Mouse (Mus musculus) lung, adult 2 months (tissue): ENCODE data around the gene Cd96. TPM values are rescaled to one million over a fixed set of nuclear protein-coding genes. Genes with fewer than 3 reads are reported as not detected.

Experiments
- DNase-seq: peaks from one replicate; pipeline ENCODE4 v3.0.0; 2022
- H3K4me1 ChIP-seq: fragments of 200-500 bp; 2 replicates; pipeline ENCODE4 v1.6.1; 2011; ENCODE audit warnings: low read length; ENCODE audit not compliant: control insufficient read depth, insufficient read depth
- H3K4me3 ChIP-seq: fragments of 200-500 bp; replicated peaks from 2 replicates; pipeline ENCODE3; 2011; ENCODE audit warnings: low read depth, mild to moderate bottlenecking, control low read depth, low read length; ENCODE audit errors: extremely low read depth
- CTCF ChIP-seq: fragments of 200-500 bp; IDR thresholded peaks from 2 replicates; pipeline ENCODE4 v1.5.1; 2011; ENCODE audit warnings: mild to moderate bottlenecking, low read length, control low read depth; ENCODE audit not compliant: insufficient read depth
- POLR2A ChIP-seq: fragments of 200-500 bp; IDR thresholded peaks from 2 replicates; pipeline ENCODE4 v1.6.1; 2011; ENCODE audit warnings: low read depth, mild to moderate bottlenecking, control low read depth, low read length, borderline replicate concordance; ENCODE audit errors: extremely low read depth
- WGBS: fragments of 180-500 bp; shearing (Covaris S2); methylation state at CpG from one replicate; pipeline ENCODE4 v1.1.7; 2018; 5-methylcytosine and 5-hydroxymethylcytosine counted together
- polyA plus RNA-seq: library from polyadenylated mRNA; depleted of rRNA; stranded (reverse); fragments of >200 nt; gene quantifications from 2 replicates; pipeline ENCODE4 v1.2.3, GENCODE M21; 2012

The Cd96 gene
- polyA plus RNA-seq, 1 experiment: 0.78 TPM

GRCm38 (mm10) chr16:46117645-46118044 lies 2.4 kb downstream of the Cd96 start:
- Histone ChIP-seq H3K4me1 (no peaks in the 10 kb centered on the region), H3K4me3 (no peak overlapping the region)
- DNase-seq: no peak
- WGBS: 88% methylated on average over 3 of the region's 3 CpGs
- TF ChIP-seq CTCF (no peak), POLR2A (no peak)

GRCm38 (mm10) chr16:46114727-46115126 lies 5.3 kb downstream of the Cd96 start:
- DNase-seq: no peak
- WGBS: 58% methylated on average over 2 of the region's 2 CpGs
- Histone ChIP-seq H3K4me1 (no peaks in the 10 kb centered on the region), H3K4me3 (no peak overlapping the region)
- TF ChIP-seq CTCF (no peak), POLR2A (no peak)

GRCm38 (mm10) chr16:46109536-46109935 lies 10.5 kb downstream of the Cd96 start:
- 58% methylated on average over 8 of the region's 8 CpGs for WGBS
- no peak for DNase-seq
- Histone ChIP-seq H3K4me3 (no peak overlapping the region), H3K4me1 (no peaks in the 10 kb centered on the region)
- TF ChIP-seq CTCF: no peak
- TF ChIP-seq POLR2A: no peak

GRCm38 (mm10) chr16:46107431-46107830 lies 12.6 kb downstream of the Cd96 start:
- 55% methylated on average over 4 of the region's 4 CpGs for whole genome bisulfite sequencing
- Histone ChIP-seq H3K4me1 (no peaks in the 10 kb centered on the region), H3K4me3 (no peak overlapping the region)
- DNase-seq: no peak
- TF ChIP-seq POLR2A (no peak), CTCF (no peak)

GRCm38 (mm10) chr16:46104491-46104890 lies 15.6 kb downstream of the Cd96 start:
- H3K4me1 ChIP-seq: no peaks in the 10 kb centered on the region
- no peak for DNase-seq
- WGBS: 70% methylated on average over 9 of the region's 9 CpGs
- no peak overlapping the region for H3K4me3 ChIP-seq
- no peak for TF ChIP-seq POLR2A

GRCm38 (mm10) chr16:46101748-46102147 lies 18.3 kb downstream of the Cd96 start:
- WGBS: 52% methylated on average over 2 of the region's 2 CpGs
- no peak for TF ChIP-seq POLR2A
- TF ChIP-seq CTCF: no peak
- Histone ChIP-seq H3K4me3 (no peak overlapping the region), H3K4me1 (no peaks in the 10 kb centered on the region)
- DNase-seq: no peak

DNA sequence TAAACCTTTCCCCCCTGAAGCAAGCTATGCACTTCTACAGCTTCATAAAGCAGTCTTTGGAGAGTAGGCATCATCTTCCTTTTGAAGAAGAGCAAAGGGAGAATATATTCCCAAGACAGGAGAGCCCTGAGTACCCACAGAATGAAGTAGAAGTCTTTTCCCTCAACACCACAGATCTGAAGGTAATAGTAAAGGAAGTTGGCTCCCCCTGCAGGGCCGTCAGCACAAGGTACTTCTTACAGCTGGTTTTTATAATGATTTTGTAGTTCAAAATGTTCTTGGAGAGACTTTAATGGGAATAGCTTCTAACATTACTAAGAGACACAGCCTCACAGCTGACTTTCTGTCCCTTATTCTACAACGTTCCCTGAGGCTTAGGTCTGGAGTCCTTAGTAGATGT lies 19.8 kb downstream of the Cd96 start:
- Histone ChIP-seq H3K4me3 (no peak overlapping the region), H3K4me1 (no peaks in the 10 kb centered on the region)
- TF ChIP-seq CTCF (peak; percentile 34; the same call in 1 of the 2 replicates), POLR2A (no peak)
- no peak for DNase-seq
- 37% methylated on average over 2 of the region's 2 CpGs for WGBS

- WGBS: 56% methylated on average over 9 of the region's 9 CpGs
- DNase-seq: no peak
- TF ChIP-seq CTCF (no peak), POLR2A (no peak)
- H3K4me3 ChIP-seq: no peak overlapping the region
- no peaks in the 10 kb centered on the region for H3K4me1 ChIP-seq
Measured at GRCm38 (mm10) chr16:46097421-46097820, 22.6 kb downstream of the Cd96 start.

- Histone ChIP-seq H3K4me3 (no peak overlapping the region), H3K4me1 (no peaks in the 10 kb centered on the region)
- WGBS: 49% methylated on average over 2 of the region's 2 CpGs
- TF ChIP-seq CTCF (no peak), POLR2A (no peak)
- peak; percentile 21 for DNase-seq
Measured at GRCm38 (mm10) chr16:46094478-46094877, 25.6 kb downstream of the Cd96 start.

DNA sequence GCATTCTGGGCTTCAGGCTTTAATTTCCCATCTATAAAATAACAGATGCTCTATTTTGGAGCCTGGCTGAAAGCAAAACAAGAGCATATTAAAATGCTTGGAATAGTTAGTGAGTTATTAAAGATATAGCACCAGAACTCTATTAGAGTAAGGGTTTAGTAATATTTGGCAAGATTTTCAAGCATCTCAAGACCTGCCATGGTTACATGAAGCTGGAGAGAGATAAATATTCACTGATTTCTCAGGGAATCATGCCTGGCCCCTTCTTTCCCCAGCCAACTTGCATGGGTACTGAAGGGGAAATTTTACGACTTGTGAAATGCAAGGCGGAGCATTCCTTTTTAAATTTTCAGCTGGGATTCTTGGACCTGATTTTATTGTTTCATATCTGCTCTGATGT lies 27.1 kb downstream of the Cd96 start:
- TF ChIP-seq CTCF: no peak
- TF ChIP-seq POLR2A: no peak
- 80% methylated on average over 2 of the region's 2 CpGs for WGBS
- no peak for DNase-seq
- Histone ChIP-seq H3K4me1 (no peaks in the 10 kb centered on the region), H3K4me3 (no peak overlapping the region)

- no peak for TF ChIP-seq POLR2A
- TF ChIP-seq CTCF: no peak
- Histone ChIP-seq H3K4me3 (no peak overlapping the region), H3K4me1 (no peaks in the 10 kb centered on the region)
- WGBS: 65% methylated on average over 5 of the region's 5 CpGs
- peak; percentile 7 for DNase-seq
Measured at GRCm38 (mm10) chr16:46086874-46087473, 33.1 kb downstream of the Cd96 start.
